Mouse (Mus musculus) mouse embryonic stem cell (cell line): Measurements from ENCODE around the gene Ssu2.

ENCODE experiments used
- in situ Hi-C, 2 experiments: fragments of 300-500 bp; cut with MboI; formaldehyde crosslinking; loops; 1 replicate in 1 of 2; 3 replicates in 1 of 2; pipeline ENCODE4 v1.14.3; 2019 to 2020; ENCODE audit warnings: low sequenced_read_pairs in 2 of 2, low pct_unique_long_range_greater_than_20kb in 1 of 2, mixed read lengths in 1 of 2; ENCODE audit not compliant: unreplicated experiment in 1 of 2

Ssu2 gene

GRCm38 (mm10) chr6:112387947-112388346 lies at the start of gene Ssu2:
Ssu2 (minus strand) TSS chr6:112388023.
- in situ Hi-C loops, result no loop called here

- in situ Hi-C loops, result no loop called here
Measured at GRCm38 (mm10) chr6:112426018-112426732, 38.4 kb upstream of the Ssu2 start.

GRCm38 (mm10) chr6:112423746-112424501 lies 36.1 kb upstream of the Ssu2 start:
- in situ Hi-C loops, result no loop called here

GRCm38 (mm10) chr6:112420883-112421282 lies 33.1 kb upstream of the Ssu2 start:
- in situ Hi-C loops, result no loop called here

GRCm38 (mm10) chr6:112419333-112419732 lies 31.5 kb upstream of the Ssu2 start:
- in situ Hi-C loops, result no loop called here

GRCm38 (mm10) chr6:112404111-112404510 lies 16.3 kb upstream of the Ssu2 start:
- in situ Hi-C loops, result no loop called here

- in situ Hi-C loops, result no loop called here
Measured at GRCm38 (mm10) chr6:112401953-112402683, 14.3 kb upstream of the Ssu2 start.

GRCm38 (mm10) chr6:112397351-112397750 lies 9.5 kb upstream of the Ssu2 start:
- in situ Hi-C loops, result no loop called here

GRCm38 (mm10) chr6:112396352-112396751 lies 8.5 kb upstream of the Ssu2 start:
- in situ Hi-C loops, result no loop called here

- in situ Hi-C loops, result no loop called here
Measured at GRCm38 (mm10) chr6:112388385-112388784, 562 bp upstream of the Ssu2 start.

- in situ Hi-C loops, result no loop called here
Measured at GRCm38 (mm10) chr6:112386260-112386659, 1.6 kb downstream of the Ssu2 start.

- in situ Hi-C loops, result no loop called here
Measured at GRCm38 (mm10) chr6:112382990-112383685, 4.7 kb downstream of the Ssu2 start.

GRCm38 (mm10) chr6:112379054-112379453 lies 8.8 kb downstream of the Ssu2 start:
- in situ Hi-C loops, result loop anchor here in 1 of 2 experiments (10.0 kb wide), 1 partner anchor 164 kb away; no protein-coding TSS in a partner anchor

- in situ Hi-C loops, result loop anchor here in 1 of 2 experiments (10.0 kb wide), 1 partner anchor 161 kb away; no protein-coding TSS in a partner anchor
Measured at GRCm38 (mm10) chr6:112375661-112376392, 12.0 kb downstream of the Ssu2 start.

- in situ Hi-C loops, result loop anchor here in 1 of 2 experiments (10.0 kb wide), 1 partner anchor 159 kb away; no protein-coding TSS in a partner anchor
Measured at GRCm38 (mm10) chr6:112373886-112374585, 13.8 kb downstream of the Ssu2 start.

- in situ Hi-C loops, result loop anchor here (10.0 kb wide), 2 partner anchors 160 to 170 kb away; no protein-coding TSS in a partner anchor
Measured at GRCm38 (mm10) chr6:112365294-112365693, 22.5 kb downstream of the Ssu2 start.

- in situ Hi-C loops, result loop anchor here (10.0 kb wide), 2 partner anchors 160 to 170 kb away; no protein-coding TSS in a partner anchor
Measured at GRCm38 (mm10) chr6:112364581-112364980, 23.2 kb downstream of the Ssu2 start.
